In the genomic region with DNA sequence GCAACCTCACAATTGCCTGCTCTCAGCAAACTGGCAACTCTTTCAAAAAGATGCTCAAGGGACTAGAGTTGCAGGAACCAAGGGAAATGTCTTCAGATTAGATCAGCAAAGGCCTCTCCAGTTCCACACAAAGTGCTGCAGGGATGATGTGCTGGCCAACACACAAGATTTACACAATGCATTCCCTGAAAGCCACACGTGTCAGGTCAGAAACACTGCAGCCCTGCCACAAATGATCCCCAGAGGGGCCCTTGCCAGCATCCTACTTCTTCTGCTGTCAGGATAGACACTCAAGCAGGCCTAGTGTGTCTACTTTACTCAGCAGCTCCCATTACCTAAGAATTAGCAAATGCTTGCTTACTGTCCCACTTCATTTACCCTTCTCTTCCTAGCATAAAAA, we compare ENCODE assay signal across 20 mouse cellular contexts.
A peak's percentile ranks its signal among the peaks of the same experiment; 100 is the strongest.
DNase-seq lines count a peak whose midpoint lies in the region; ATAC-seq and TF ChIP-seq lines count a peak whose summit lies in the region.
"Had no signal": no experiment of that assay in that cellular context is flagged by ENCODE, and none has a peak within 500 bp of the region (broad histone marks: within the 10 kb centered on the region; RNA-seq: fewer than 3 reads in every experiment).

No protein-coding gene starts in this region.

- peak overlapping the region; percentile 91 for H3K27ac ChIP-seq in heart, embryonic 12.5 days (ENCODE audit: poor library complexity, severe bottlenecking)
- no peak overlapping the region; the same call in 1 of the 2 replicates for H3K27ac ChIP-seq in heart, adult 2 months
- 0 out of 2 replicates have a peak overlapping the region, but pooled peaks have one; percentile 35 for H3K27ac ChIP-seq in limb, embryonic 12.5 days
- no peak overlapping the region for H3K27ac ChIP-seq in limb, embryonic 10.5 days
- peak overlapping the region; percentile 96 for H3K27ac ChIP-seq in embryonic fibroblast, embryonic 13.5 days (ENCODE audit: insufficient read depth, low read length)
- H3K27ac ChIP-seq: forebrain, embryonic 10.5 days; layer of hippocampus, adult 2 months; midbrain, embryonic 13.5 days had no signal

- H3K4me1 ChIP-seq in heart, embryonic 12.5 days (replicated peaks): peaks cover 66% of the 10 kb centered on the region
- peaks cover 34% of the 10 kb centered on the region for H3K4me1 ChIP-seq in heart, adult 2 months (ENCODE audit: control insufficient read depth, insufficient read depth, low read length)
- H3K4me1 ChIP-seq in limb, embryonic 12.5 days (replicated peaks): peaks cover 79% of the 10 kb centered on the region
- peaks cover 70% of the 10 kb centered on the region for H3K4me1 ChIP-seq in limb, embryonic 10.5 days
- H3K4me1 ChIP-seq in embryonic fibroblast, embryonic 13.5 days (ENCODE audit: control insufficient read depth, insufficient read depth, low read length): peaks cover 46% of the 10 kb centered on the region

- no peak for DNase-seq in heart, adult 2 months
- no peak for DNase-seq in limb, embryonic 10.5 days (ENCODE audit: low spot score)
- no peak for DNase-seq in neural tube, embryonic 10.5 days (ENCODE audit: extremely low spot score, low spot score)
- no peak for DNase-seq in kidney, adult 11 months
- DNase-seq: adrenal gland, postnatal 25 days; cerebellum, adult 11 months; cerebellum, postnatal 14 days; forebrain, postnatal 0 days; kidney, adult 8-10 months; kidney, postnatal 14 days; lung, adult 18-20 months; lung, postnatal 14 days; thymus, postnatal 4 days had no signal

- no peak overlapping the region for H3K4me3 ChIP-seq in heart, embryonic 12.5 days
- H3K4me3 ChIP-seq in heart, adult 2 months: no peak overlapping the region
- no peak overlapping the region for H3K4me3 ChIP-seq in limb, embryonic 12.5 days (replicated peaks)
- no peak overlapping the region for H3K4me3 ChIP-seq in limb, embryonic 10.5 days
- H3K4me3 ChIP-seq in embryonic fibroblast, embryonic 13.5 days (ENCODE audit: insufficient read depth, low read length): no peak overlapping the region
- H3K4me3 ChIP-seq: forebrain, embryonic 10.5 days; layer of hippocampus, adult 2 months; midbrain, embryonic 13.5 days had no signal

- TF ChIP-seq CTCF in heart, adult 2 months (IDR thresholded peaks at IDR 0.05): no peak
- no peak for TF ChIP-seq CTCF in embryonic fibroblast, embryonic 13.5 days (IDR thresholded peaks at IDR 0.05; ENCODE audit: borderline replicate concordance, insufficient read depth, low read length)

- no peak for TF ChIP-seq EP300 in heart, adult 2 months (IDR thresholded peaks at IDR 0.05; ENCODE audit: insufficient read depth, low read depth, low read length)

- no peak for ATAC-seq in heart, embryonic 12.5 days (ENCODE audit: insufficient number of reproducible peaks, low FRiP score)
- ATAC-seq in limb, embryonic 12.5 days (ENCODE audit: insufficient number of reproducible peaks, insufficient read depth, low FRiP score, low TSS enrichment, low read depth): no peak
- ATAC-seq: forebrain, postnatal 0 days; midbrain, embryonic 13.5 days had no signal

- no peak overlapping the region for H3K9ac ChIP-seq in heart, embryonic 12.5 days
- H3K9ac ChIP-seq in heart, adult 2 months (ENCODE audit: low read depth, low read length): no peak overlapping the region
- no peak overlapping the region for H3K9ac ChIP-seq in limb, embryonic 12.5 days (replicated peaks)
- H3K9ac ChIP-seq: forebrain, postnatal 0 days; midbrain, embryonic 13.5 days had no signal

- H3K27me3 ChIP-seq in heart, embryonic 12.5 days (replicated peaks): no peaks in the 10 kb centered on the region
- no peaks in the 10 kb centered on the region for H3K27me3 ChIP-seq in heart, adult 2 months (ENCODE audit: control insufficient read depth, insufficient read depth, low read length)
- H3K27me3 ChIP-seq in limb, embryonic 12.5 days: no peaks in the 10 kb centered on the region
- no peaks in the 10 kb centered on the region for H3K27me3 ChIP-seq in limb, embryonic 10.5 days (ENCODE audit: low read depth, poor library complexity, severe bottlenecking)
- H3K27me3 ChIP-seq: midbrain, embryonic 13.5 days had no signal

- no peaks in the 10 kb centered on the region for H3K9me3 ChIP-seq in heart, embryonic 12.5 days (replicated peaks)
- no peaks in the 10 kb centered on the region for H3K9me3 ChIP-seq in limb, embryonic 12.5 days
- H3K9me3 ChIP-seq in limb, embryonic 10.5 days (replicated peaks): no peaks in the 10 kb centered on the region
- H3K9me3 ChIP-seq: forebrain, embryonic 10.5 days; midbrain, embryonic 13.5 days had no signal

- H3K79me2 ChIP-seq in heart, adult 2 months (replicated peaks; ENCODE audit: control insufficient read depth, insufficient read depth, low read length): peaks cover 1% of the 10 kb centered on the region; the same call in 1 of the 2 replicates

- 38% methylated on average over 1 of the region's 1 CpGs for WGBS in heart, embryonic 12.5 days
- WGBS in heart, adult 2 months: 19% methylated on average over 1 of the region's 1 CpGs
- 55% methylated on average over 1 of the region's 1 CpGs for WGBS in limb, embryonic 12.5 days
- 64% methylated on average over 1 of the region's 1 CpGs for WGBS in limb, embryonic 10.5 days

- intact Hi-C loops in heart, adult 2 months (cut with DNase I): loop anchor here (5.0 kb wide), 1 partner anchor 235 kb away; no protein-coding TSS in a partner anchor

- H3K36me3 ChIP-seq in heart, embryonic 12.5 days: no peaks in the 10 kb centered on the region
- H3K36me3 ChIP-seq in heart, adult 2 months (ENCODE audit: control insufficient read depth, insufficient read depth, low read length): peaks cover 8% of the 10 kb centered on the region
- H3K36me3 ChIP-seq in limb, embryonic 12.5 days: no peaks in the 10 kb centered on the region
- 0 out of 2 replicates have a peak, but pooled peaks cover 2% of the 10 kb centered on the region for H3K36me3 ChIP-seq in limb, embryonic 10.5 days
- H3K36me3 ChIP-seq: forebrain, embryonic 10.5 days; midbrain, embryonic 13.5 days had no signal

- H3K4me2 ChIP-seq in heart, embryonic 12.5 days: no peak overlapping the region
- no peak overlapping the region for H3K4me2 ChIP-seq in limb, embryonic 12.5 days
- H3K4me2 ChIP-seq: liver, embryonic 11.5 days; midbrain, embryonic 13.5 days had no signal

- no peak for TF ChIP-seq POLR2A in heart, adult 2 months (IDR thresholded peaks at IDR 0.05; ENCODE audit: insufficient read depth, low read depth, low read length)
- TF ChIP-seq POLR2A in embryonic fibroblast, embryonic 13.5 days (IDR thresholded peaks at IDR 0.05; ENCODE audit: low read depth, low read length): no peak

Comparison
In these comparisons a context has a peak if more than half of its experiments do, and no peak if none do; other contexts are left out.
1. H3K27ac ChIP-seq: peak in heart, embryonic 12.5 days (single experiment), limb, embryonic 12.5 days (single experiment) and embryonic fibroblast, embryonic 13.5 days (single experiment); none in heart, adult 2 months (single experiment) and limb, embryonic 10.5 days (single experiment).